Mouse (Mus musculus): ENCODE results near the gene 5530401A14Rik. TPM values are rescaled to one million over a fixed set of nuclear protein-coding genes. Genes with fewer than 3 reads are reported as not detected.

Gene 5530401A14Rik
- not detected in 2 replicates for polyA plus RNA-seq (2015; fragmentation: Nextera tagmentation; extraction: Ambion mirVana)

GRCm38 (mm10) chr11:81860250-81860972, at the start of gene 5530401A14Rik:
Gene 5530401A14Rik (plus strand): TSS chr11:81860673.
- no peaks in the 10 kb centered on the region for H3K9me3 ChIP-seq (replicated peaks; ENCODE audit: control insufficient read depth, low read length)
- H3K27ac ChIP-seq (ENCODE audit: low read length), result no peak within 1 kb of the TSS
- no peak within 1 kb of the TSS for H3K4me2 ChIP-seq (ENCODE audit: low read depth, low read length)
- WGBS, result 56% methylated on average over 4 of the region's 4 CpGs
- no peak for ATAC-seq (replicated peaks; ENCODE audit: extremely low read depth, insufficient read depth, low FRiP score)
- H3K27me3 ChIP-seq (ENCODE audit: control insufficient read depth, insufficient read depth, low read length), result no peaks in the 10 kb centered on the region
- no peaks in the 10 kb centered on the region for H3K4me1 ChIP-seq (ENCODE audit: control insufficient read depth, insufficient read depth, low read length)
- no peak within 1 kb of the TSS for H3K4me3 ChIP-seq (ENCODE audit: low read length)
- no peak within 1 kb of the TSS for H3K9ac ChIP-seq (ENCODE audit: low read length)
- H3K36me3 ChIP-seq (ENCODE audit: control insufficient read depth, insufficient read depth), result no peaks in the 10 kb centered on the region

GRCm38 (mm10) chr11:81814816-81815215, 45.7 kb upstream of the 5530401A14Rik start:
- H3K9me3 ChIP-seq (replicated peaks; ENCODE audit: control insufficient read depth, low read length), result no peaks in the 10 kb centered on the region
- H3K27ac ChIP-seq (ENCODE audit: low read length), result no peak overlapping the region
- no peak overlapping the region for H3K4me2 ChIP-seq (ENCODE audit: low read depth, low read length)
- no peak for ATAC-seq (replicated peaks; ENCODE audit: extremely low read depth, insufficient read depth, low FRiP score)
- 0 out of 2 replicates have a peak, but pooled peaks cover 2% of the 10 kb centered on the region for H3K27me3 ChIP-seq (ENCODE audit: control insufficient read depth, insufficient read depth, low read length)
- no peak overlapping the region for H3K4me3 ChIP-seq (ENCODE audit: low read length)
- WGBS, result 83% methylated on average over 1 of the region's 1 CpGs
- H3K36me3 ChIP-seq (ENCODE audit: control insufficient read depth, insufficient read depth), result no peaks in the 10 kb centered on the region
- no peak overlapping the region for H3K9ac ChIP-seq (ENCODE audit: low read length)
- no peaks in the 10 kb centered on the region for H3K4me1 ChIP-seq (ENCODE audit: control insufficient read depth, insufficient read depth, low read length)

- Histone ChIP-seq H3K9ac (ENCODE audit: low read length) (no peak overlapping the region), H3K4me1 (ENCODE audit: control insufficient read depth, insufficient read depth, low read length) (no peaks in the 10 kb centered on the region), H3K36me3 (ENCODE audit: control insufficient read depth, insufficient read depth) (no peaks in the 10 kb centered on the region), H3K4me3 (ENCODE audit: low read length) (no peak overlapping the region), H3K27ac (ENCODE audit: low read length) (no peak overlapping the region), H3K4me2 (ENCODE audit: low read depth, low read length) (no peak overlapping the region), H3K9me3 (replicated peaks; ENCODE audit: control insufficient read depth, low read length) (no peaks in the 10 kb centered on the region), H3K27me3 (ENCODE audit: control insufficient read depth, insufficient read depth, low read length) (0 out of 2 replicates have a peak, but pooled peaks cover 2% of the 10 kb centered on the region)
- ATAC-seq (replicated peaks; ENCODE audit: extremely low read depth, insufficient read depth, low FRiP score), result no peak
- 64% methylated on average over 5 of the region's 5 CpGs for whole genome bisulfite sequencing
Measured at GRCm38 (mm10) chr11:81816531-81816930, 43.9 kb upstream of the 5530401A14Rik start.

GRCm38 (mm10) chr11:81832381-81832780, 28.1 kb upstream of the 5530401A14Rik start:
- Histone ChIP-seq H3K27ac (ENCODE audit: low read length) (no peak overlapping the region), H3K4me1 (ENCODE audit: control insufficient read depth, insufficient read depth, low read length) (no peaks in the 10 kb centered on the region), H3K9me3 (replicated peaks; ENCODE audit: control insufficient read depth, low read length) (no peaks in the 10 kb centered on the region), H3K36me3 (ENCODE audit: control insufficient read depth, insufficient read depth) (no peaks in the 10 kb centered on the region), H3K27me3 (ENCODE audit: control insufficient read depth, insufficient read depth, low read length) (no peaks in the 10 kb centered on the region), H3K4me2 (ENCODE audit: low read depth, low read length) (no peak overlapping the region), H3K9ac (ENCODE audit: low read length) (no peak overlapping the region), H3K4me3 (ENCODE audit: low read length) (no peak overlapping the region)
- ATAC-seq (replicated peaks; ENCODE audit: extremely low read depth, insufficient read depth, low FRiP score), result no peak
- WGBS, result 62% methylated on average over 1 of the region's 1 CpGs

GRCm38 (mm10) chr11:81838426-81838825, 22.0 kb upstream of the 5530401A14Rik start:
- no peak for ATAC-seq (replicated peaks; ENCODE audit: extremely low read depth, insufficient read depth, low FRiP score)
- Histone ChIP-seq H3K27me3 (ENCODE audit: control insufficient read depth, insufficient read depth, low read length) (no peaks in the 10 kb centered on the region), H3K4me2 (ENCODE audit: low read depth, low read length) (no peak overlapping the region), H3K36me3 (ENCODE audit: control insufficient read depth, insufficient read depth) (no peaks in the 10 kb centered on the region), H3K9me3 (replicated peaks; ENCODE audit: control insufficient read depth, low read length) (no peaks in the 10 kb centered on the region), H3K4me1 (ENCODE audit: control insufficient read depth, insufficient read depth, low read length) (no peaks in the 10 kb centered on the region), H3K4me3 (ENCODE audit: low read length) (no peak overlapping the region), H3K9ac (ENCODE audit: low read length) (no peak overlapping the region), H3K27ac (ENCODE audit: low read length) (no peak overlapping the region)
- 70% methylated on average over 4 of the region's 4 CpGs for WGBS

GRCm38 (mm10) chr11:81841001-81841400, 19.5 kb upstream of the 5530401A14Rik start:
- no peaks in the 10 kb centered on the region for H3K4me1 ChIP-seq (ENCODE audit: control insufficient read depth, insufficient read depth, low read length)
- H3K9me3 ChIP-seq (replicated peaks; ENCODE audit: control insufficient read depth, low read length), result no peaks in the 10 kb centered on the region
- H3K4me3 ChIP-seq (ENCODE audit: low read length), result no peak overlapping the region
- H3K9ac ChIP-seq (ENCODE audit: low read length), result no peak overlapping the region
- H3K27ac ChIP-seq (ENCODE audit: low read length), result no peak overlapping the region
- H3K27me3 ChIP-seq (ENCODE audit: control insufficient read depth, insufficient read depth, low read length), result no peaks in the 10 kb centered on the region
- ATAC-seq (replicated peaks; ENCODE audit: extremely low read depth, insufficient read depth, low FRiP score), result no peak
- no peaks in the 10 kb centered on the region for H3K36me3 ChIP-seq (ENCODE audit: control insufficient read depth, insufficient read depth)
- no peak overlapping the region for H3K4me2 ChIP-seq (ENCODE audit: low read depth, low read length)
- WGBS, result 36% methylated on average over 2 of the region's 2 CpGs

- Histone ChIP-seq H3K27ac (ENCODE audit: low read length) (no peak overlapping the region), H3K27me3 (ENCODE audit: control insufficient read depth, insufficient read depth, low read length) (no peaks in the 10 kb centered on the region), H3K9me3 (replicated peaks; ENCODE audit: control insufficient read depth, low read length) (no peaks in the 10 kb centered on the region), H3K4me3 (ENCODE audit: low read length) (no peak overlapping the region), H3K4me2 (ENCODE audit: low read depth, low read length) (no peak overlapping the region), H3K36me3 (ENCODE audit: control insufficient read depth, insufficient read depth) (no peaks in the 10 kb centered on the region), H3K4me1 (ENCODE audit: control insufficient read depth, insufficient read depth, low read length) (no peaks in the 10 kb centered on the region), H3K9ac (ENCODE audit: low read length) (no peak overlapping the region)
- 60% methylated on average over 5 of the region's 5 CpGs for WGBS
- no peak for ATAC-seq (replicated peaks; ENCODE audit: extremely low read depth, insufficient read depth, low FRiP score)
Measured at GRCm38 (mm10) chr11:81845010-81845685, 15.3 kb upstream of the 5530401A14Rik start.

GRCm38 (mm10) chr11:81845686-81846036, 14.8 kb upstream of the 5530401A14Rik start:
- no peak for ATAC-seq (replicated peaks; ENCODE audit: extremely low read depth, insufficient read depth, low FRiP score)
- Histone ChIP-seq H3K9ac (ENCODE audit: low read length) (no peak overlapping the region), H3K4me2 (ENCODE audit: low read depth, low read length) (no peak overlapping the region), H3K4me3 (ENCODE audit: low read length) (no peak overlapping the region), H3K27me3 (ENCODE audit: control insufficient read depth, insufficient read depth, low read length) (no peaks in the 10 kb centered on the region), H3K4me1 (ENCODE audit: control insufficient read depth, insufficient read depth, low read length) (no peaks in the 10 kb centered on the region), H3K9me3 (replicated peaks; ENCODE audit: control insufficient read depth, low read length) (no peaks in the 10 kb centered on the region), H3K36me3 (ENCODE audit: control insufficient read depth, insufficient read depth) (no peaks in the 10 kb centered on the region), H3K27ac (ENCODE audit: low read length) (no peak overlapping the region)
- WGBS, result 84% methylated on average over 3 of the region's 3 CpGs

- Histone ChIP-seq H3K4me3 (ENCODE audit: low read length) (no peak overlapping the region), H3K9me3 (replicated peaks; ENCODE audit: control insufficient read depth, low read length) (no peaks in the 10 kb centered on the region), H3K36me3 (ENCODE audit: control insufficient read depth, insufficient read depth) (no peaks in the 10 kb centered on the region), H3K27me3 (ENCODE audit: control insufficient read depth, insufficient read depth, low read length) (no peaks in the 10 kb centered on the region), H3K4me1 (ENCODE audit: control insufficient read depth, insufficient read depth, low read length) (no peaks in the 10 kb centered on the region), H3K4me2 (ENCODE audit: low read depth, low read length) (no peak overlapping the region), H3K9ac (ENCODE audit: low read length) (no peak overlapping the region), H3K27ac (ENCODE audit: low read length) (no peak overlapping the region)
- WGBS, result 67% methylated on average over 1 of the region's 1 CpGs
- no peak for ATAC-seq (replicated peaks; ENCODE audit: extremely low read depth, insufficient read depth, low FRiP score)
Measured at GRCm38 (mm10) chr11:81847773-81848490, 12.5 kb upstream of the 5530401A14Rik start.
